Mouse (Mus musculus): ENCODE measurements around the gene Mybph.

Gene Mybph

DNA sequence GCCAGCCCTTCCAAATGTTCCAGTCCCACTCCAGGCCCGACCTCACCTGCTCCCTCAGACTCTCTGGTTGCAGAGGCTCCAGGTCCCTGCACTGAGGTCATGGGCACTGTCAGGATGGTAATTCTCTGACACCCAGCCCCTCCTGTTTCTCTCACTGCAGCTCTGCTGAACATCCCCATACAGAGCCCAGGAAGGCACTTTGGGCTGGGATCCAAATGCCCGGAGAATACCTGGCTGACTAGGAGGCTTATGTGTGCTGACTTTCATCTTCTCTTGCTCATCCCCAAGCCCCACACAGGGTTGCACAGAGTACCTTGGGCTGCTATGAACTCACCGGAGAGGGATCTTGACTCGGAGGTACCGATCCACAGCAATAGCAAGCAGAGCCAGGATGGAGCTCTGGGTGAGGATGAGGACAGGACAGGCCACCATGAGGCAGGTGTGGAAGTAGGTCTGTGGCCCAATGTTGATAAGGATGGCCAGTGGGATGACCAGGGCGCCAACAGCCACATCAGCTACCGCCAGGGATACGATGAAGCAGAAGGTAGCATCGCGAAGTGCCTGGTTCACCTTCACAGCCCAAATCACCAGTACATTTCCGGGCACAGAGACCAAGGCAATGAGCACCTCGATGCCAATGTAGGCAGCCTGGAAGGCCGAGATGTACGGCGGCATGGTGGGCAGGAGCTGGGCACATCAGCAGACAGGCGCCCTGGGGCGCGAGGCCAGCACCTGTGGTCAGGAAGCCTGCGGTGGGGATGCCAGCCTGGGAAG, 40.6 kb downstream of the Mybph start:
- in situ Hi-C loops (cut with MseI, MboI): no loop called here

GRCm38 (mm10) chr1:134234455-134235390, 41.5 kb downstream of the Mybph start:
- in situ Hi-C loops (cut with MseI, MboI): no loop called here

DNA sequence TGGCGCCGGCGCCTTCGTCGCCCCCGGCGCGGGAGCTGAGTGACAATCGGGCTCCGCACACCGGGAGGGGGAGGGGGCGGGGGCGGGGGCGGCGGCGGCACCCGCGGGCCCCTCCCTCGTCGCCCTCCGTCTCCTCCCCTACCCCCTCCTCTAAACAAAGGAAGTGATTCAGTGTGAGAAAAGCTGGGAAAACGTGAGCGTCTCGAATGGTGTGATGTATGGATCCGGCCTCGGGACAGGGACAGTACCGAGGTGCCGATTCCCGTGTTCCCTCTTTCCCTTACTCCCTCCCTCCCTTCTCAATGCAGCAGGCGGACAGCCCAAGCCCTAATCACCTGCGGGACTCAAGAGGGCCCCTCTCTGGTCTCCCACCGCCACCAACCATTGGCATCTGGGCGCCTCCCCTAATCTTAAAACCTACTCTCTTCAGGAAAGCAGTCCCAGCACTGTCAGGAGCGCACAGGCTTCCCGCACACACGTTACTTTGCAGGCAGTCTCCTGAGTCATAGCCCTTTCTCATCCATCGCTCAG, 42.2 kb downstream of the Mybph start, which contains the start of gene Adora1:
TSS of gene Adora1 (minus strand) at position 41 of the 531 bp plus-strand sequence.
- in situ Hi-C loops (cut with MseI, MboI): no loop called here

- in situ Hi-C loops (cut with MseI, MboI): no loop called here
These were observed 42.9 kb downstream of the Mybph start for GRCm38 (mm10) chr1:134236142-134236541.

GRCm38 (mm10) chr1:134237438-134237837, 44.2 kb downstream of the Mybph start:
- in situ Hi-C loops (cut with MseI, MboI): no loop called here

- in situ Hi-C loops (cut with MseI, MboI): loop anchor here in 1 of 2 experiments (5.0 kb wide), 1 partner anchor 88 kb away; no protein-coding TSS in a partner anchor
These were observed 47.5 kb downstream of the Mybph start for GRCm38 (mm10) chr1:134240701-134241100.

GRCm38 (mm10) chr1:134241298-134241697, 48.0 kb downstream of the Mybph start:
- in situ Hi-C loops (cut with MseI, MboI): loop anchor here in 1 of 2 experiments (5.0 kb wide), 1 partner anchor 89 kb away; no protein-coding TSS in a partner anchor

GRCm38 (mm10) chr1:134242286-134242685, 49.0 kb downstream of the Mybph start:
- in situ Hi-C loops (cut with MseI, MboI): loop anchor here in 1 of 2 experiments (5.0 kb wide), 1 partner anchor 90 kb away; no protein-coding TSS in a partner anchor

DNA sequence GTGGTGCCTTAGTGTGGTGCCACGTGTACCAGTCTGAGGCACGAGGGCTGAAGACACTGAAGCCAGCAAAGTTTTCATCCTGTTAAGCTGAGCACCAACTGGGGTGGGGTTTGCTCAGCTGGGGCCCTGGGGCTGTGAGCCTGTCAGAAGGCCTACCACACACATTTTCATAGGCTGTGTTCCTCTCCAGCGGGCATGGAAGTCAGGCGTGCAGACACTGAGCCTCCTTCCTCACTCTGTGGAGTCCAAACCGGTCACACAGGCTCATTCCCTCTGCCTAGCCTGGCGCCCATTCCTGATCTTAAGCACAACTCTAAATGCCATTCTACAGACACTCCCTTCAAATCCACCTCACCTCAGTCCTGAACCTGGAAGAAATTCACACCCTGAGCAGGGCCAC, 50.3 kb downstream of the Mybph start:
- in situ Hi-C loops (cut with MseI, MboI): loop anchor here in 1 of 2 experiments (5.0 kb wide), 1 partner anchor 91 kb away; no protein-coding TSS in a partner anchor

GRCm38 (mm10) chr1:134243948-134244914, 51.0 kb downstream of the Mybph start:
- in situ Hi-C loops (cut with MseI, MboI): loop anchor here in 1 of 2 experiments (5.0 kb wide), 1 partner anchor 92 kb away; no protein-coding TSS in a partner anchor

DNA sequence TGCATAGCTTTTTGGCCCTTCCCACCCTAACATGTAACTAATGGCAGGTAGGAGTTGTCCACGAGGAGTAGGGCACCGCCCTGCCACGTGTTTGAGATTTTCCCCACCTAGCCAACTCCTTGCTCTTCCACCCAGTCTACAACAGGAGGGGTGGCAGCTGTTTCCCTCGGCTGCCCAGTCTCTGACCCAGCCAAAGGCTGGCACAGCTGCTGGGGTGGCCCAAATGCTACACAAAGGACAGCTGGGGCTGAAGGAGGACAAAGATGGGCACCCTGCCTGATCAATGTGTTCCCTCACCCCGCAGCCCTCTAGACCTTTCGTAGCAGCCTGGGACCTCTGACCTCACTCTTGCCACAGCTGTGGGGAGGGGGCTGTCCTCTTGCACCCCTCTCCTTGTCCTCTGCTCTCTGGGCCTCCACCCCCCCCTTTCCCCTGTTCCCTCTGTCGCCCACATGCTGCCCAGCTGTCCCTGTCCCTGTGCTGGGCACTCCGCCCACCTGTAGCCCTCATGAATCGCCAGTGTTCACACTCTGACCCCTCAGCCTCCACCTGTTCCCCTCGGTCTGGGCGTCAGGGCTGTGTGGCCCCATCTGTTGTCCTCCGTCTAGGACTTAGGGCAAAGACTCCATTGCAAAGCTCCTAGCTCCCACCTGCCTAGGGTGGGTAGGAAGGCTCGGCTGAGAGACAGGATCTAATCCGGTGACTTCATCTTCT, 51.9 kb downstream of the Mybph start:
- in situ Hi-C loops (cut with MseI, MboI): no loop called here

DNA sequence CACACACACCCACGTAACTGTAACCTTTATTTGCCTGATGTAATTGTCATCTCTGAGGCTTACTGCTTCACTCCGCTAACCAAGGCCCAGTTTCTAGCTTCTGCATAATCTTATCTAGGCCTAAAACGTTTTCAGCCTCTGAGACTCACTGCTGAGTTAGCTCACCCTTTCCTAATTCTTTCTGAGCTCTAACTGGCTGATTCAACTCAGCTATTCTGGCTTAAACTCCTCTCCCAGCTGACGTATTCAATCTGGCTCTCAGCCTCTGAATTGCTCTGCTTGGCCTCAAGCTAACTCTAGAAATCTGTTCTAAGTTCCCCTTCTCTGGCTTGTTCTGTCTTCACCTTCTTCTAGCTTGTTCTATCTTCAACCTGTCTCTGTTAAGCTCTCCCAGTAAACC, 53.3 kb downstream of the Mybph start:
- in situ Hi-C loops (cut with MseI, MboI): no loop called here

DNA sequence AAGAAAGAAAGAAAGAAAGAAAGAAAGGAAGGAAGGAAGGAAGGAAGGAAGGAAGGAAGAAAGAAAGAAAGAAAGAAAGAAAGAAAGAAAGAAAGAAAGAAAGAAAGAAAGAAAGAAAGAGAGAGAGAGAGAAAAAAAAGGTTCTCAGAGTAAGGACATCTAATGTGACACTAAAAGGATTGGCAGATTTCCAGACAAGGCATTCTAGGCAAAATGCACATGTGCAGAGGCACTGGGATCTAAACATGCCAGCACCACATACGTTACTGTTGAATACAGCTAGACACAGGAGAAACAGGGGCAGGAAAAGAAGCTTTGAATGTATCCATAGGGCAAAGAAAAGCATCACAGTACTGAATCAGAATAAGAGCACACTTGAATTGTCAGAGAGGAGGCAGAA, 56.4 kb downstream of the Mybph start:
- in situ Hi-C loops (cut with MseI, MboI): loop anchor here in 1 of 2 experiments (5.0 kb wide), 1 partner anchor 97 kb away; no protein-coding TSS in a partner anchor
